Mouse (Mus musculus) R1 (cell line): ENCODE measurements around the gene Inpp4a.

Experiments used
- DNase-seq: peaks from one replicate; pipeline ENCODE4 v3.0.0-alpha.2; 2018; ENCODE audit warnings: low read depth, low spot score

Inpp4a gene

GRCm38 (mm10) chr1:37357173-37357572, 57.5 kb downstream of the Inpp4a start:
- no peak for DNase-seq

- no peak for DNase-seq
These were observed 59.0 kb downstream of the Inpp4a start for GRCm38 (mm10) chr1:37358621-37359020.

GRCm38 (mm10) chr1:37359395-37360092, 59.9 kb downstream of the Inpp4a start:
- no peak for DNase-seq

- no peak for DNase-seq
These were observed 61.1 kb downstream of the Inpp4a start for GRCm38 (mm10) chr1:37360781-37361180.

GRCm38 (mm10) chr1:37362721-37363120, 63.1 kb downstream of the Inpp4a start:
- no peak for DNase-seq

- no peak for DNase-seq
These were observed 68.5 kb downstream of the Inpp4a start for GRCm38 (mm10) chr1:37368125-37368524.

GRCm38 (mm10) chr1:37368768-37369385, 69.2 kb downstream of the Inpp4a start:
- no peak for DNase-seq

- no peak for DNase-seq
These were observed 76.5 kb downstream of the Inpp4a start for GRCm38 (mm10) chr1:37376177-37376576.

GRCm38 (mm10) chr1:37376751-37377150, 77.1 kb downstream of the Inpp4a start:
- DNase-seq = no peak

GRCm38 (mm10) chr1:37378095-37378494, 78.4 kb downstream of the Inpp4a start:
- DNase-seq = no peak

GRCm38 (mm10) chr1:37379536-37379935, 79.9 kb downstream of the Inpp4a start:
- DNase-seq = no peak

GRCm38 (mm10) chr1:37380913-37381312, 81.2 kb downstream of the Inpp4a start:
- DNase-seq = no peak

GRCm38 (mm10) chr1:37384304-37384703, 84.6 kb downstream of the Inpp4a start:
- DNase-seq = no peak

- DNase-seq = no peak
These were observed 86.8 kb downstream of the Inpp4a start for GRCm38 (mm10) chr1:37386448-37386971.

- no peak for DNase-seq
These were observed 93.5 kb downstream of the Inpp4a start for GRCm38 (mm10) chr1:37393174-37393573.

GRCm38 (mm10) chr1:37396481-37396880, 96.8 kb downstream of the Inpp4a start:
- DNase-seq = no peak

- DNase-seq = peak; percentile 8
These were observed 99.3 kb downstream of the Inpp4a start for GRCm38 (mm10) chr1:37398961-37399360.

GRCm38 (mm10) chr1:37399734-37400133, 100.1 kb downstream of the Inpp4a start:
- no peak for DNase-seq

GRCm38 (mm10) chr1:37401687-37402086, 102.0 kb downstream of the Inpp4a start:
- peak; percentile 79 for DNase-seq

GRCm38 (mm10) chr1:37405137-37405536, 105.5 kb downstream of the Inpp4a start:
- DNase-seq = no peak

- no peak for DNase-seq
These were observed 107.6 kb downstream of the Inpp4a start for GRCm38 (mm10) chr1:37407228-37407627.

- no peak for DNase-seq
These were observed 108.4 kb downstream of the Inpp4a start for GRCm38 (mm10) chr1:37408059-37408458.

- no peak for DNase-seq
These were observed 109.0 kb downstream of the Inpp4a start for GRCm38 (mm10) chr1:37408678-37409077.
